In genomic region chr9:21356981-21357718, GRCm38 (mm10) we compare ENCODE assay signal across 9 mouse cellular contexts. TPM values are rescaled to one million over a fixed set of nuclear protein-coding genes. Genes with fewer than 3 reads are reported as not detected.
DNase-seq lines count a peak whose midpoint lies in the region; ATAC-seq lines count a peak whose summit lies in the region.
"Had no signal": no experiment of that assay in that cellular context is flagged by ENCODE, and none has a peak within 500 bp of the region (broad histone marks: within the 10 kb centered on the region; RNA-seq: fewer than 3 reads in every experiment).

No protein-coding gene starts in this region.

- no peak overlapping the region for H3K9ac ChIP-seq in intestine, embryonic 14.5 days (ENCODE audit: low read length)

- H3K4me2 ChIP-seq in intestine, embryonic 14.5 days (ENCODE audit: low read length): no peak overlapping the region

- H3K27me3 ChIP-seq in heart, embryonic 10.5 days (ENCODE audit: insufficient read depth, poor library complexity, severe bottlenecking): peaks cover 12% of the 10 kb centered on the region
- H3K27me3 ChIP-seq in intestine, embryonic 14.5 days (replicated peaks; ENCODE audit: control insufficient read depth, insufficient read depth, low read length): no peaks in the 10 kb centered on the region

- 0% methylated on average over 1 of the region's 1 CpGs for WGBS in heart, embryonic 10.5 days
- WGBS in intestine, embryonic 14.5 days: 4% methylated on average over 1 of the region's 1 CpGs

- no peaks in the 10 kb centered on the region for H3K9me3 ChIP-seq in heart, embryonic 10.5 days
- no peaks in the 10 kb centered on the region for H3K9me3 ChIP-seq in intestine, embryonic 14.5 days (ENCODE audit: control insufficient read depth, low read length)

- intact Hi-C loops in left cerebral cortex, postnatal 14 days (cut with DNase I): loop anchor here (1.0 to 10.0 kb wide), 2 partner anchors 44 to 122 kb away; partner anchors contain the start of gene Keap1

- H3K4me1 ChIP-seq in heart, embryonic 10.5 days: peaks cover 14% of the 10 kb centered on the region
- peaks cover 5% of the 10 kb centered on the region; the same call in 1 of the 2 replicates for H3K4me1 ChIP-seq in intestine, embryonic 14.5 days (replicated peaks; ENCODE audit: control insufficient read depth, insufficient read depth, low read length)

- peak; percentile 70 for ATAC-seq in frontal cortex, adult (ENCODE audit: low TSS enrichment)
- ATAC-seq in intestine, embryonic 14.5 days (replicated peaks; ENCODE audit: low FRiP score, low TSS enrichment, low read depth): peak; percentile 70
- peak; percentile 78 for ATAC-seq in megakaryocyte-erythroid progenitor cell, adult 5-6 weeks (replicated peaks; ENCODE audit: low FRiP score, low TSS enrichment, poor library complexity, severe bottlenecking)

- no peak overlapping the region for H3K27ac ChIP-seq in heart, embryonic 10.5 days
- H3K27ac ChIP-seq in intestine, embryonic 14.5 days (ENCODE audit: low read depth): no peak overlapping the region
- H3K27ac ChIP-seq: macrophage had no signal

- peaks cover 31% of the 10 kb centered on the region for H3K36me3 ChIP-seq in heart, embryonic 10.5 days
- peaks cover 25% of the 10 kb centered on the region for H3K36me3 ChIP-seq in intestine, embryonic 14.5 days (ENCODE audit: control insufficient read depth, insufficient read depth, low read length)

- no peak overlapping the region for H3K4me3 ChIP-seq in heart, embryonic 10.5 days
- no peak overlapping the region for H3K4me3 ChIP-seq in intestine, embryonic 14.5 days (ENCODE audit: low read depth, low read length)

- peak; percentile 92 for DNase-seq in heart, adult 11 months
- no peak for DNase-seq in heart, embryonic 10.5 days (ENCODE audit: low spot score)
- DNase-seq in cerebellum, adult 11-12 months: peak; percentile 60
- DNase-seq in intestine, embryonic 14.5 days (ENCODE audit: low spot score): peak; percentile 82
- DNase-seq in left cerebral cortex, postnatal 14 days (ENCODE audit: low spot score in 2 of 2): peak; percentile 79 to 88
- DNase-seq in right cerebral cortex, postnatal 4 days: peak; percentile 60

RNA-seq across cellular contexts. Expression of gene Ilf3, which starts 10.5 kb away (rescaled TPM):
- 166 and 197 TPM in 2 replicates for polyA plus RNA-seq in heart, embryonic 10.5 days (2016; fragmentation: Nextera tagmentation; extraction: Ambion mirVana)
- 179 and 188 TPM in 2 replicates for polyA plus RNA-seq in intestine, embryonic 14.5 days (2014; fragmentation: Nextera tagmentation; extraction: Ambion mirVana)
- 10 to 100 TPM; 69.8 to 78.8 TPM for total RNA-seq in left cerebral cortex, postnatal 14 days (2021)
- total RNA-seq in megakaryocyte-erythroid progenitor cell, adult 5-6 weeks (2014; fragmentation: Nextera tagmentation): 76.3 and 86.0 TPM in 2 replicates
- total RNA-seq in megakaryocyte-erythroid progenitor cell, adult 5-6 weeks (2017): 67.3 and 88.4 TPM in 2 replicates

RNA-seq across cellular contexts. Expression of gene Slc44a2, which starts 36.7 kb away (rescaled TPM):
- 69.2 and 70.4 TPM in 2 replicates for polyA plus RNA-seq in heart, embryonic 10.5 days (2016; fragmentation: Nextera tagmentation; extraction: Ambion mirVana)
- polyA plus RNA-seq in intestine, embryonic 14.5 days (2014; fragmentation: Nextera tagmentation; extraction: Ambion mirVana): 70.1 and 74.6 TPM in 2 replicates
- 10 to 100 TPM; 56.2 to 56.5 TPM for total RNA-seq in left cerebral cortex, postnatal 14 days (2021)
- total RNA-seq in megakaryocyte-erythroid progenitor cell, adult 5-6 weeks (2014; fragmentation: Nextera tagmentation): 25.8 and 30.7 TPM in 2 replicates
- 22.6 and 23.7 TPM in 2 replicates for total RNA-seq in megakaryocyte-erythroid progenitor cell, adult 5-6 weeks (2017)

RNA-seq across cellular contexts. Expression of gene Ap1m2, which starts 45.0 kb away (rescaled TPM):
- polyA plus RNA-seq in heart, embryonic 10.5 days (2016; fragmentation: Nextera tagmentation; extraction: Ambion mirVana): 2.0 and 6.1 TPM in 2 replicates
- 69.6 and 75.8 TPM in 2 replicates for polyA plus RNA-seq in intestine, embryonic 14.5 days (2014; fragmentation: Nextera tagmentation; extraction: Ambion mirVana)
- 1 to 10 TPM in 1 of 2 experiments, under 1 TPM in 1; 0.13 to 2.3 TPM for total RNA-seq in left cerebral cortex, postnatal 14 days (2021)
- 0.42 TPM in 1 of 2 replicates, not detected in the other for total RNA-seq in megakaryocyte-erythroid progenitor cell, adult 5-6 weeks (2014; fragmentation: Nextera tagmentation)
- total RNA-seq in megakaryocyte-erythroid progenitor cell, adult 5-6 weeks (2017): not detected in 2 replicates
- polyA plus RNA-seq: macrophage had no signal

RNA-seq across cellular contexts. Expression of gene Qtrt1, which starts 54.5 kb away (rescaled TPM):
- polyA plus RNA-seq in heart, embryonic 10.5 days (2016; fragmentation: Nextera tagmentation; extraction: Ambion mirVana): 38.9 and 51.3 TPM in 2 replicates
- polyA plus RNA-seq in intestine, embryonic 14.5 days (2014; fragmentation: Nextera tagmentation; extraction: Ambion mirVana): 69.9 and 77.3 TPM in 2 replicates
- 10 to 100 TPM; 24.3 to 26.2 TPM for total RNA-seq in left cerebral cortex, postnatal 14 days (2021)
- total RNA-seq in megakaryocyte-erythroid progenitor cell, adult 5-6 weeks (2014; fragmentation: Nextera tagmentation): 56.6 and 56.8 TPM in 2 replicates
- total RNA-seq in megakaryocyte-erythroid progenitor cell, adult 5-6 weeks (2017): 23.5 and 36.1 TPM in 2 replicates
